Mouse (Mus musculus) right cerebral cortex, adult 18-20 months (tissue): ENCODE results near the gene Hmgb1.
A peak's percentile ranks its signal among the peaks of the same experiment; 100 is the strongest.

Experiments
- DNase-seq: peaks from one replicate; pipeline ENCODE4 v3.0.0; 2022; ENCODE audit warnings: mixed read lengths

Gene Hmgb1

DNA sequence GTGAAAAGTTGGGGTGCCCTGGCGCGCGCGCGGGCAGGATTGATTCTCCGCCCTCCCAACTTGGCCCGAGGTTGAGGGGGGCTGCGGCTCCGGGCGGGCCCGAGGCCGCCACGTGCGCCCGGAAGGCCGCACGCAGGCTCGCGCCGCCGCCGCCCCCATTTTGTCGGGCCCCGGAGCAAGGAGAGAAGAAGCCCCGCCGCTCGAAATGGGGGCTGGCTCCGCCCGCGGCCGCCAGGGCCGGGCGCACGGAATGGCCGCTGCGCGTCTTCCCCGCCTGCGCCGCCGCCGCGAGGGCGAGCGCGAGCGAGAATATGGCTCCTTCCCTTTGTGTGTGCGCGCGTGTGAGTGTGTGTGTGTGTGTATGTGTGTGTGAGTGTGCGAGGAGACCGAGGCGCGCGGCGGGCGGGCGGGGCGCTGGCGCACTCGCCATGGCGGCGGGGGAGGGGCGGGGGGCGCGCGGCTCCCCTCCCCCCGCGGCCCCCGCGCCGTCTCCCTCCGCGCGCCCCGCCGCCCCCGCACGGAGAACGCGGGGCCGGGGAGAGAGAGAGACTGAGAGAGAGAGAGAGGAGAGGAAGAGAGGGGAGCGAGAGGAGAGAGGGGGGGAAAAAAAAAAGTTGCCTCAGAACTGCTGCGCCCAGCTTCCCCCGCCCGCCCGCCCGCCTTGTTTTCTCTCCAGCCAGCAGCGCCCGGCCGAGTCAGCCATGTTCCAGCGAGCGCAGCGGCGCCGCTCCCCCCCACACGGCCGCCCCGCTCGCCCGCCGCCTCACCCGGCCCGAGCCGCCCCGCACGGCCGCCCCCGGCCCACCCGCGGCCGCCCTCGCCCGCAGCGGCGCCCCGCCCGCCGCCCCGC is 132.5 kb downstream of the Hmgb1 start:
- peak; percentile 86 for DNase-seq

DNA sequence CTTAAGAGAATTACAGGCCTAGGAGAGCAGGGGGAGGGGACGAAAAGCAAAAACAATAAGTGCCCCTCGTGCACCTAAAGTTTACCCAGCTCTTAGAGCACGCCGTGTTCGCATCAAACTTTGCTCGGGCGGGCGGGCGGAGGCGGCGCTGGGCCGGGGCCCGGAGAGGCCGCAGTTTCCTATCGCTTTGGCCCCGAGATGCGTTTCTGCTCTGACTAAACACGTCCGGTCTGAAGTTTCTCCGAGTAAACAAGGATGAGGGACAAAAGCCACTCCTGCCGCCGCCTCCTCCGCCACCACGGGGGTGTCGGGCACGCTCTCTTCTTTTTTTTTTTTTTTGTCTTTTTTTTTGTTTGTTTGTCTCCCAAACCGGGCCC is 133.1 kb downstream of the Hmgb1 start:
- DNase-seq = no peak

DNA sequence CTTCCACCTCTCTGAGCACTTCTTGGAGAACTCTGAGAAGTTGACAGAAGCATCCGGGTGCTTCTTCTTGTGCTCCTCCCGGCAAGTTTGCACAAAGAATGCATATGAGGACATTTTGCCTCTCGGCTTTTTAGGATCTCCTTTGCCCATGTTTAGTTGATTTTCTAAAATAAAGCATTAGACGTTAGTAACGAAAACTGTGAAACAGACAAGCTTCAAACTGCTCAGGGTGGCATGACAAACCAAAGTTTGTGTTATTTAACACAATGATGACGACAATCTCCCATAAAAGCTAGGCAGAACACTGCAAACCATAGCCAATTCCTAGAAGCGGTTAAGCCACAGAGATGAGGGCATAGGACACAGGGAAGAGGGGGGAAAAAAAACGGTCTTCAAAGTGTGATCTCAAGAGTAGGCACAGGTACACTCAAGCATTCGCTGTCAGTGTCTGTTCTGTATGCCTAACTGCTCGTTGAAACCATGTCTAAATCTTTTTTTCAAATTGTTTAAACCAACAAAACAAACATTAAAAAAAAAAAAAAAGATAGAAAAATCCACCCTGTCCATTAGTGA is 133.6 kb downstream of the Hmgb1 start:
- DNase-seq = no peak

DNA sequence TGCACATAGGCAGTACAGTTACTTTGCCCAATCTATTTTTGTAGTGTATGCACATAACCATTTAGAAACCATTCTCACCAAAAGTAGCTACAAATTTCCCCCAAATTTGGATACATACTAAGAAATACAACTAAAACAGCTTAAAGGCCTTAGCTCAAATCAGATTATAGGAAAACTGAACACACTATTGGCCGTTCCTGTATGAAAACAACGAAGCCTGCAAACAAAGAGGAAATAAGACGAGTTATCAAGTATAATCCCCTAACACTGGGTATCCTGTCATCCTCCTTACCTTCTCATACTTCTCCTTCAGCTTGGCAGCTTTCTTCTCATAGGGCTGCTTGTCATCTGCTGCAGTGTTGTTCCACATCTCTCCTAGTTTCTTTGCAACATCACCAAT is 134.9 kb downstream of the Hmgb1 start:
- DNase-seq = no peak

DNA sequence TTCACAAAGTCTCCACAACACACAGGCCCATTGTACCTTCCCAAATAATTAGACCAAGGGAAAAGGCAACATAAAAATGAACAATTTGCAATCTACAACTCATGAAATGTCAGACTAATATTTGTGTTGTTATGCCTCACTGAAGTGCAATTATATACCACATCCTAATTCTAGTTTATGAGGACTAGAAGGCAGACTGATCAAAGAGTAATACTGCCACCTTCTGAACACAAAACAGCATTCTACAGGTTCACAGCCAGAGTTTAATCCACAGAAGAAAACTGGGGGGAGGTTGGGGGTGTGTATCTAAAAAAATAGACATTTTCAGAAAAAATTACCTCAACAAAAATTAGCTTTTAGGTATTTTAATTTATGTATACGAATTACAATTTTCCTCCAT is 135.3 kb downstream of the Hmgb1 start:
- DNase-seq = no peak

DNA sequence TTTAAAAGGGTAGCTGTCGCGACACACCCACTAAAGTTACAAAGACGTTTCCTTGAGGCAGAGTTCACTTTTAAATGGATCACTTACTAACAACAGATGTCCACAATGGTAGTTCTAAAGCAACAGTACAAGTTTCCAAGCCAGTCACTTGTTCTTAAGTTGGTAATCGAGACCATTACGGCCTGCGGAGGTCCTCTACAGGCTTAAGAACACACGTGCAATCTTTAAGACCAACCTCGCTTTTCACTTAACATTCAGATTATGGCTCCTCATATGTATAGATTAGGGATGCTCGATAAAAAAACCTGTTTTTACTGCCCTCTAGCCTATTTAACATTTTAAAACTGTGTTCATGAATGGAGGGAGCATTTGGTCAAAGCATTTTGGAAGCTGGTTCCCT is 137.6 kb downstream of the Hmgb1 start:
- DNase-seq = no peak

DNA sequence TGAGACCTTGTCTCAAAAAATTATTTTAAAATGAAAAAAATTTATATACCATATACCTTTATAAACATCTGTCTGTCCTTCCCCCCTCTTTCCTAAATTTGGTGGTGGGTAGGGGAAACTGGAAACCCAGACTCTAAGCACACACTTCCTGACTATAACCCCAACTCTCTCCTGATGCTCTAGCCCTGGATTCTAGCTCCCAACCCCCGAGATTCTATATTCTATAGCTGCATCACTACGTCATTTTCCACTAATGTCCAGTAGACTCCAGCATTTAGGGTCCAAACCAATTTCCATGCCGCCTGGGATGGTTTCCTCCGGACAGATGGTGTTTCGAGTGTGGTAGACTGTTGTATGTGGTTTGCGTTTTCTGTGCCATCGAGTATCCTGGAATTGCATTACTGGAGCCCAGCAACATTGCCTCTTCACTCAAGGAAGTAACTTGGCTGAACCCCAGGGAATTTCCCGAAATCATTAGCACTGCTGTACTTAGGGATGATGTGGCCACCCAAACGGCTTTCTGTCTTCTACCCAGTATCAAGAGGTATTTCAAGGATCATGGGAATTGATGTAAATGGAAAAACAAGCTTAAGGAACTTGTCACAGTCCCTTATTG is 138.7 kb downstream of the Hmgb1 start:
- DNase-seq = no peak

DNA sequence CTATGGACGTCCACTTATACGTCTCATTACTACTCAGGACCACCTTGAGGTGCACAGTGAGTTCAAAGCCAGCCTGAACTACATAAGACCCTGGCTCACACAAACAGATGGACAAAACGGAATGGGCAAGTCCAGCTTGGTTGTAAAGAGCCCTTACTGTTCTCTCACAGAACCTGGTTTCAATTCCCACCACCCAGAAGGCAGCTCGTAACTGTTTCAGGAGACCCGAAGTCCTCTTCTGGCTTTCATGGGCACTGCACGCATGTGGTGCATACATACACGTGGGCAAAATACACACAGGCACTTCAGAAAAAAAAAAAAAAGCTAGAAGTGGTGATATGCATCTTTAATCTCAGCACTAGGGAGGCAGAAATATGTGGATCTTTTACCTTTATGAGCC is 139.2 kb downstream of the Hmgb1 start:
- no peak for DNase-seq

DNA sequence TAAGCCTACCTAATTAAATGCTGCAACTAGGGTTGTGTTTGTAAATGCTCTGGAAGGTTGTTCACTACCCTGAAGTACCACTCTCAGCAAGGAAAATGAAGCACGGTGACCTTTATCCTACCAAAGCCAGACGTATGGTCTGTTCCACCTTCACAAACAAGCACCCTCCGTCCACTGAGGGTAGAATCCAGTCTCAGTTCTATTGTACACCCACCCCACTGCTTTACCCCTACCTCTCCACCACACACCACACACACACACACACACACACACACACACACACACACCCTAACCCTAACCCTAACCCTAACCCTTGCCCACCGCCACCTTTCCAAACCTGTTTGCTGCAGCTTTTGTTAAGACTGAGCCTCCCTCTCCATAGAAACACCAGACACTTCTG is 140.2 kb downstream of the Hmgb1 start:
- no peak for DNase-seq

DNA sequence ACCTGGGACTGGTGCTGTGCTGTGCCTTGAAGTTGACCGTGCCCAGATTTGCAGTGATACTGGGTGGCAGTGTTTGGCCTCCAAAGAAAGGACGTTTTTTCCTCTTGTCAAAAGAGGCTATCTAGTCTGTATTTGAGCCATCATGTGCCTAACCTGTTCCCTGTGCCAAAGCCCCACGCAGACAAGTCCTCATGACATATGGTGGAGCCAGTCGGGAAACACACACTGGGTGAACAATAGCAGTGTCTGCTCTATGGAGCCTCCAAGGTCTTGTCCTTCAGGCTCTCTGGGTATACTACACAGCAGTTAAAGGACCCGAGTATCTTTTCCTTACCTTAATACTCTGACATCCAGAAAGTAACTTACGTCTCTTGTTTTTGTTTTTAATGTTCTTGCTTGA is 141.0 kb downstream of the Hmgb1 start:
- no peak for DNase-seq

DNA sequence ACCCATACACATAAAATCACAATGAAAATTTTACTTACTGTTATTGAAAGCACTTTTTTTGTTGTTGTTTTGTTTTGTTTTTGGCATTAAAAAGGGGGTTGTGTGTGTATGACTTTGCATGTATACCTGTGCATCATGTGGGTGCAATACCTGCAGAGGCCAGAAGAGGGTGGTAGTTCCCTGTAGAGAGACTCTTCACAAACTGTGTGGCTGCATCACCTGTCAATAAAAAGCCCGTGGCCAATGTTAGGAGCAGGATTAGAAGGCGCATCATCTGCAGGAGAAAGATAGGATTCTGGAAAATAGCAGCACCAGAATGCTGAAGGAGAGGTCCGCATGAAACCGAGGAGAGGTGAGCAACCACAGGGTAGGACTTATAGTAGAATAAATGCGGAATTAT is 144.5 kb downstream of the Hmgb1 start:
- DNase-seq = no peak

DNA sequence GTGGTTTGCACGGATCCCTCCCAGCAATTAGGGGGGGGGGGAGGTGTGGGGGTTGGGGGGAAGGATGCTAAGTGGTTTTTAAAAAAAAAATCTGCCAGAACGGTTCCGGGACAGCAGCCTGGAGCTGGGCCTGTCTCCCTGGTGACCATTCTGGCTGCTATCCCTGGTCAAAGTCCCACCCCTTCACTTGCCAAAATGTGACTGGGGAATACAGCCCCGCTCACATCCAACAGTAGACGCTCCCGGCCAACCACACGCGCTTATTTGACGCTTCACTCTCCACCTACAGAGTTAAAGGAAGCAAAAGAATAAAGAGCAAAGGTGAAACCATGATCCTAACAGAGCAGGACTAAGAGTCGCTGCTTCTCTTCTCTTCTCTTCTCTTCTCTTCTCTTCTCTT is 146.6 kb downstream of the Hmgb1 start:
- no peak for DNase-seq

DNA sequence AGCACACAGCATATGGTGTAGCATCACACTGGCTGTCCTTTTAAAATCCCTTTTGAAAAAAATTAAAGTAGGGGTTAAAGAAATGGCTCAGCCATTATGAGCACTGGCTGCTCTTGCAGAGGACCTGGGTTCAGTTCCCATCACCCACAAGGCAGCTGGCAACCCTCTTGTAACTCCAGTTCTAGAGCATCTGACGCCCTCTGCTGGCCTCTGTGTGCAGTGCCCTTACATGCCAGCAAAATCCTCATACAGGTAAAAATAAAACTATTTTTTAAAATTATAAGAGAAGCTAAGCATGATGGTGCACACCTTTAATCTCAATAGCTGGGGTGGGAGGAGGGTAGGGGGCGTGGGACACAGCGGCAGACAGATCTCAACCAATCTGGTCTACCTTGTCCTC is 147.4 kb downstream of the Hmgb1 start:
- DNase-seq = no peak

DNA sequence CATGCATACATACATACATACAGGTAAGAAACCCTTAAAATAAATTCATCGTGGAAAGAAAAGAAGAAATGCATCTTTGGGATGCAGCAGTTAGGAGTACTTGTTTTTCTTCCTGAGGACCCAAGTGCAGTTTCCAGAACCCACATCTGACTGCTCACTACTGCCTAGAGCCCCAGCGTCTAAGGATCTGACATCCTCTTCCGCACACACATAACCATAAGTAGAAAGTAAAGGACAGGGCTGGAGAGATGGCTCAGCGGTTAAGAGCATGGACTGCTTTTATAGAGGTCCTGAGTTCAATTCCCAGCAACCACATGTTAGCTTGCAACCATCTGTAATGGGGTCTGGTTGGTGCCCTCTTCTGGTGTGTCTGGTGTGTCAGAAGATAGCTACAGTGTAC is 151.9 kb downstream of the Hmgb1 start:
- no peak for DNase-seq

DNA sequence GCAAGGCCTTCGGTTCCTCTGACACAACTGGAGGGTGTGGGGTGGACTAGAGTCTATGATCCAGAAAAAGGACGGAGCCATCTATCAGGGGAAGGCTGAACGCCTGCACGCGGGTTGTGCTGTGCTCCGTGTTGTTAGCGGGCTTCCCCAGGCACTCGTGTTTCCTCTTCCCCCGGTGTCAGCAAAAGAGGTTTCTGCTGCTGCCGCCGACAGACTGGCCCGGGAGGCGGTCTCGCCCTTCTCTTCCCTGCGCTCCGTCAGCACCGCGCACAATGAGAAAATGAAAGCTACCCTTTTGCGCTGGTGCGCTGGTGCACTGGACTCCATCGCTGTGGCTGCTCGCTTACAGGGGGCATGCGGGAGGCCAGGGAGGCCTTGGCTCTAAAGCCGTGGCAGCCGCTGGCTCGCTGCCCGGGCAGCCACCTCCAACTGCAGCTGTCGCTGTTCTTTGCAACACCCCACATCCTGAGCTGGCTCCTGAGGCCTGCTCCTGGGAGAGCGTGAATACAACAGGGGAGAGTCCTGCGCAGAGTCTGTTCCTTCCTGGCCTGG is 153.0 kb downstream of the Hmgb1 start:
- peak; percentile 42 for DNase-seq

DNA sequence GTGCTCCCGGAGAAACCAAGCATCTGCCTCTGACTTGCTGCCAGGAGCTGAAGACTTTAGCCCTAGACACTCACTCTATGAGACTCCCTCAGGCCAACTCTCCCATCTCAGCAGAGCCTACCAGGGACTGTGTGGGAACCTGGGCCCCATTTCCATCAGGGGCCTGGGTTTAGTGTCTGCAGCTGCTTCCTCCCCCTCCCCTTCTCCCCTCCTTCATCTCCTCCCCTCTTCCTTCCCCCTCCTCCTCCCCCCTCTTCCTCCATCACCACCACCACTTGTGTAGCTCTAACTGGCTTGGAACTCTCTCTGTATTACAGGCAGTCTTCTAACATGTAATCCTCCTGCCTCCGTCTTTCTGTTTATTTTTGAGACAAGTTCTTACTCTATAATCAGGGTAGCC is 154.2 kb downstream of the Hmgb1 start:
- DNase-seq = no peak

DNA sequence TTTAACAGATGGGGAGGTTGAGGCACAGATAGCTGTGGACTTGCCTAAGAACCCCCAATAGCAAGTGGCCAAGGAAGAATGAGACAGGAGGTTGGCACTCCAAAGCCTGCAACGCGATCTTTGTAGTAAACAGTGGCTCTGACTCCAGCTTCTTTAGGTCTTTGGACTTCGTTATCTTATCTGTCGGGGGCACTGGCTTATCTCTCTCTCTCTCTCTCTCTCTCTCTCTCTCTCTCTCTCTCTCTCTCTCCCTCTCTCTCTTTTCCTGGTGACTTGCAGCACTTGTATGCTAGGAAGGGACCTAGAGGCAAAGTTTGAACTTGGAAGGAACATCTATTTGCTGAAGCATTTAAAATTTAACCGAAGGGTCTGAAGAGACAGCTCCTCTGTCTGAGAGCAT is 155.9 kb downstream of the Hmgb1 start:
- DNase-seq = no peak

DNA sequence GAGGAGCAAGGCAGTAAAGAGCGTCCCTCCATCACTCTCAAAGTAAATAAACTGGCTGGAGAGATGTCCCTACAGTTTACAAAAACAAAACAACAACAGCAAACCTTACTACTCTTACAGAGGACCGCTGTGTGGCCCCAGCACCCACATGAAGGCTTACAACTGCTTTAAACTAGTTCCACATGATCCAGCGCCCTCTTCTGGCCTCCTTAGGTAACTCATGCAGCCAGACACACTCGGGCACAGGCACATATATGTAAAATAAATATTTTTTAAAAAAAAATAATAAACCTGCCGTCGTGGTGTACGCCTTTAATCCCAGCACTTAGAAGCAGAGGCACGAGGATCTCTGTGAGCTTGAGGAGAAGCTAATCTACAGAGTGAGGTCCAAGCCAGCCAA is 156.9 kb downstream of the Hmgb1 start:
- no peak for DNase-seq

DNA sequence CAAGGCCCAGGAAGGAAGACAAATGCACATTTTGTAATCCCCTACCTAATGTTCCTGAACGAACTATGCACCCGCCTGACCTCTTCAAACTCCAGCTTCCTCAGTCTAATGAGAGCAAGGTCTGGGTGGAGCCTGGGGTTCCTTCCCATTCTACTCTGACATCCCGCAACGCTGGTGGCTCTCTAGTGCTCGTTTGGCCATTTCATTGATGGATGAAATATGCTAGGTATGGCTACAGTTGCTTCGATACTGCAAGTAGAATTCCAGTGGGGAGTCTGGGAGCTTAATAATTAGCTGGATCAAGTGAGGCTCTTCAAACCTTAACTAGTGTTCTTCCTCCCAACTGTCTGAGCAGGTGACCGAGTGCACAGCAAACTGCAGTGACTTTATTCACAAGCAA is 163.2 kb downstream of the Hmgb1 start:
- DNase-seq = no peak

DNA sequence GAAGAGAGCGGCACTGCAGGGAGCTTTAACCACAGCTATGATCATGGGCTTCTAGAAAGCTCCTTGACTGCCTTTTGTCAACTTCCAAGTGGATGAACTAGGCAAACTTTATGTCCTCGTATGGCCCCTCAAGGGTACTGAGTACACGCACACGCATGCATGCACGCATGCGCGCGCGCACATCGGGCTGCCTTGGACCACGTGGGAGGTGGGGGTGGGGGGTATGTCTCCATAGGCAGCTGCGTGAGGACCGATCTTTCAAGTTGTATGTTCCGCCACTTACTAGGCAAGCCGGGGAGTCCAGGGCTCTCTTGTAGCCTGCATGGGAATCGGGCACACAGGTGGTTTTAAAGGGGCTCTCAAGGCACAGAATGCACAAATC is 163.6 kb downstream of the Hmgb1 start:
- no peak for DNase-seq

DNA sequence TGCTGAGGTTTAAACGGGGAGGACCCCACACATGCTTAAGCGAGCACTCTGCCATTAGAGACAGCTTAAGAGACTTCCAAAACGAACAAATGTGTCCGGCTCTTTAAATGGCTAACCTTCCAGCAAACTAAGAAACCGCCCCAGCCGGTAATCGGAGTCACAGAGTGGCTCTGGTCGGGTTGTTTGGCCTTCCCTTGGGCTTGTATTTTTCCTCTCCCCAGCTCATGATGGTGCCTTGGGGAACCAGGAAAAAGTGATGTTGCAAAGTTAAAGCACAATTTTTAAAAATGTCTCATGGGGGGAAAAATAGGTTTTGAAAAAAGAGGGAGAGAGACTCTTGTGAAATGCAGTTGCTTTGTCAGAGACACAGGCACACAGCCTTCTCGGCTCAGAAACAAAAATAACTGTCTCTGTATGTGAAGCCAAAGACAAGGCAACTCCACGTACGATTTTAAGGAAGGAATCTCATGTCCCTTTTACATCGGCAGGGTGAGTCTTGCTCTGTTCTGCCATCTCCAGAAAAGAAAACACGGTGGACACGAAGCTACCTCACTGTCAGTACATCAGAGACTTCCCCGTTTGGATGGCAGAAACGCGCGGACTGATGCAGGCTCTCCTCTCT is 164.1 kb downstream of the Hmgb1 start:
- no peak for DNase-seq

DNA sequence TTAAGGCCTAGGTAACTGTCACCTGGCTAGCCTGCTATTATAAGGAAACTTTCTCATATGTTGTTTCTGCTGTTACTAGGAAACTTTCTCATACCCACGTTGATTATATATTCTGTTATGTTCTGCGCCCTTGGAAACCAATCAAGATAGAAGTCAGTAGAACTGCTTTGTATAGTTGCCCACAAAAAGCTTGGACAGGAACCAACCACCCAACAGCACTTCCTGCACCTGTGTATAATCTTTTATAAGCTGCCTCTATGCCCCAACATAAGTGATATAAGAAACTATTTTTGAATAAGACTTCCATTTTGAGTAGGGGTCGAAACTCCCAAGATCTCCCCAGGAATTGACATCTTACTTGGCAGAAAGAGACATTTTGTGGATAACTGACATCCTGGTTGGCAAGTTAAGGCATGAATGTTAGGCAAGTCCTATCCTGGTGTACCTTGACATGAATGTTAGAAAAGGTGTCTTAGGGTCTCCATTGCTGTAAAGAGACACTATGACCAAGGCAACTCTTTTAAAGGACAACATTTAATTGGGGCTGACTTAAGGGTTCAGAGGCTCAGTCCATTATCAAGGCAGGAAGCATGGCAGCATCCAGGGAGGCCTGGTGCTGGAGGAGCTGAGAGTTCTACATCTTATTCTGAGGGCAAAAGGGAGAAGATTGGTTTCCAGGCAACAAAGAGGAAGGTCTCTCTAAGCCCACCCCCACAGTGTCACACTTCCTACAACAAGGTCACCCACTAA is 166.4 kb downstream of the Hmgb1 start:
- DNase-seq = no peak

DNA sequence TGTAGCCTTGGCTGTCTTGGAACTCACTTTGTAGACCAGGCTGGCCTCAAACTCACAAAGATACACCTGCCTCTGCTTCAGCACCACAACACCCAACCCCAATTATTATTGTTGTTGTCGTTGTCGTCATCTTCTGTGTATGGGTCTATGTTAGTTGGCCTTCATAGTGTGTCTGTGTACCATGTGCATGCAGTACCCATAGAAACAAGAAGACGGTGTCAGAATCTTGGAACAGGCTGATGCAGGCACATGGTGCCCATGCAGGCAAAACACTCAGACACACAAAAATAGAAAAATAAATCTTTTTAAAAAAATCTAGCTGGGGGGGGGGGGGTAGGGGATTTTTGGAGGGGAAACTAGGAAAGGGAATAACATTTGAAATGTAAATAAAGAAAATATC is 167.1 kb downstream of the Hmgb1 start:
- DNase-seq = no peak
